Mouse (Mus musculus): ENCODE measurements around the gene Dag1. TPM values are rescaled to one million over a fixed set of nuclear protein-coding genes. Genes with fewer than 3 reads are reported as not detected.
A peak's percentile ranks its signal among the peaks of the same experiment; 100 is the strongest.
"Not testable (repeated sequence)": the region's sequence is repeated elsewhere in the genome, so short reads cannot be mapped to it uniquely, and the experiment has no call there.

Gene Dag1
- polyA plus RNA-seq, 1 experiment, result 0.75 TPM

GRCm38 (mm10) chr9:108296453-108297355 lies 32.9 kb upstream of the Dag1 start, which contains the start of gene Amt:
TSS of gene Amt (plus strand) at chr9:108296853.
- Histone ChIP-seq H3K4me1 (ENCODE audit: control insufficient read depth) (peaks cover 7% of the 10 kb centered on the region), H3K27me3 (ENCODE audit: control insufficient read depth) (peaks cover 2% of the 10 kb centered on the region), H3K4me3 (replicated peaks) (peak within 1 kb of the TSS; percentile 33), H3K36me3 (ENCODE audit: control insufficient read depth) (peaks cover 12% of the 10 kb centered on the region), H3K9me3 (ENCODE audit: control insufficient read depth, low read length) (no peaks in the 10 kb centered on the region)
- TF ChIP-seq TAL1 (IDR thresholded peaks at IDR 0.05; ENCODE audit: low read length) (no peak), GATA1 (IDR thresholded peaks at IDR 0.05; ENCODE audit: low read length) (no peak)

GRCm38 (mm10) chr9:108290773-108291172 lies 27.0 kb upstream of the Dag1 start:
- Histone ChIP-seq H3K36me3 (ENCODE audit: control insufficient read depth) (no peaks in the 10 kb centered on the region; the same call in 1 of the 2 replicates), H3K4me1 (ENCODE audit: control insufficient read depth) (peaks cover 27% of the 10 kb centered on the region), H3K27me3 (ENCODE audit: control insufficient read depth) (no peaks in the 10 kb centered on the region; the same call in 1 of the 2 replicates), H3K4me3 (replicated peaks) (peak overlapping the region; percentile 69), H3K9me3 (ENCODE audit: control insufficient read depth, low read length) (no peaks in the 10 kb centered on the region)
- TF ChIP-seq TAL1 (IDR thresholded peaks at IDR 0.05; ENCODE audit: low read length) (no peak), GATA1 (IDR thresholded peaks at IDR 0.05; ENCODE audit: low read length) (no peak)

GRCm38 (mm10) chr9:108290016-108290750 lies 26.4 kb upstream of the Dag1 start, which contains the start of gene Nicn1:
TSS of gene Nicn1 (plus strand) at chr9:108290429.
- no peak for TF ChIP-seq TAL1 (IDR thresholded peaks at IDR 0.05; ENCODE audit: low read length)
- TF ChIP-seq GATA1 (IDR thresholded peaks at IDR 0.05; ENCODE audit: low read length), result peak; percentile 67
- Histone ChIP-seq H3K27me3 (ENCODE audit: control insufficient read depth) (no peaks in the 10 kb centered on the region; the same call in 1 of the 2 replicates), H3K4me1 (ENCODE audit: control insufficient read depth) (peaks cover 27% of the 10 kb centered on the region), H3K9me3 (ENCODE audit: control insufficient read depth, low read length) (no peaks in the 10 kb centered on the region), H3K4me3 (replicated peaks) (peak within 1 kb of the TSS; percentile 69), H3K36me3 (ENCODE audit: control insufficient read depth) (no peaks in the 10 kb centered on the region; the same call in 1 of the 2 replicates)

- Histone ChIP-seq H3K4me1 (ENCODE audit: control insufficient read depth) (peaks cover 33% of the 10 kb centered on the region), H3K36me3 (ENCODE audit: control insufficient read depth) (no peaks in the 10 kb centered on the region), H3K9me3 (ENCODE audit: control insufficient read depth, low read length) (no peaks in the 10 kb centered on the region), H3K4me3 (replicated peaks) (peak overlapping the region; percentile 69), H3K27me3 (ENCODE audit: control insufficient read depth) (no peaks in the 10 kb centered on the region; the same call in 1 of the 2 replicates)
- no peak for TF ChIP-seq TAL1 (IDR thresholded peaks at IDR 0.05; ENCODE audit: low read length)
Measured at GRCm38 (mm10) chr9:108289347-108289746, 25.6 kb upstream of the Dag1 start.

GRCm38 (mm10) chr9:108287526-108288238 lies 23.9 kb upstream of the Dag1 start:
- peaks cover 36% of the 10 kb centered on the region for H3K4me1 ChIP-seq (ENCODE audit: control insufficient read depth)
- not testable (repeated sequence) for H3K36me3 ChIP-seq (ENCODE audit: control insufficient read depth); H3K4me3 ChIP-seq (replicated peaks); H3K27me3 ChIP-seq (ENCODE audit: control insufficient read depth); H3K9me3 ChIP-seq (ENCODE audit: control insufficient read depth, low read length)

- H3K4me3 ChIP-seq (replicated peaks), result no peak overlapping the region
Measured at GRCm38 (mm10) chr9:108284410-108284809, 20.7 kb upstream of the Dag1 start.

GRCm38 (mm10) chr9:108280071-108280828 lies 16.5 kb upstream of the Dag1 start:
- Histone ChIP-seq H3K9me3 (ENCODE audit: control insufficient read depth, low read length) (no peaks in the 10 kb centered on the region), H3K4me1 (ENCODE audit: control insufficient read depth) (peaks cover 9% of the 10 kb centered on the region), H3K4me3 (replicated peaks) (no peak overlapping the region), H3K36me3 (ENCODE audit: control insufficient read depth) (no peaks in the 10 kb centered on the region), H3K27me3 (ENCODE audit: control insufficient read depth) (peaks cover 5% of the 10 kb centered on the region)
- no peak for TF ChIP-seq TAL1 (IDR thresholded peaks at IDR 0.05; ENCODE audit: low read length)
- TF ChIP-seq GATA1 (IDR thresholded peaks at IDR 0.05; ENCODE audit: low read length), result no peak

More at GRCm38 (mm10) chr9:108284410-108284809, 20.7 kb upstream of the Dag1 start:
- no peaks in the 10 kb centered on the region for H3K9me3 ChIP-seq (ENCODE audit: control insufficient read depth, low read length)
- peaks cover 20% of the 10 kb centered on the region for H3K4me1 ChIP-seq (ENCODE audit: control insufficient read depth)
- no peaks in the 10 kb centered on the region for H3K27me3 ChIP-seq (ENCODE audit: control insufficient read depth)
- TF ChIP-seq GATA1 (IDR thresholded peaks at IDR 0.05; ENCODE audit: low read length), result no peak
- no peak for TF ChIP-seq TAL1 (IDR thresholded peaks at IDR 0.05; ENCODE audit: low read length)
- no peaks in the 10 kb centered on the region for H3K36me3 ChIP-seq (ENCODE audit: control insufficient read depth)

DNA sequence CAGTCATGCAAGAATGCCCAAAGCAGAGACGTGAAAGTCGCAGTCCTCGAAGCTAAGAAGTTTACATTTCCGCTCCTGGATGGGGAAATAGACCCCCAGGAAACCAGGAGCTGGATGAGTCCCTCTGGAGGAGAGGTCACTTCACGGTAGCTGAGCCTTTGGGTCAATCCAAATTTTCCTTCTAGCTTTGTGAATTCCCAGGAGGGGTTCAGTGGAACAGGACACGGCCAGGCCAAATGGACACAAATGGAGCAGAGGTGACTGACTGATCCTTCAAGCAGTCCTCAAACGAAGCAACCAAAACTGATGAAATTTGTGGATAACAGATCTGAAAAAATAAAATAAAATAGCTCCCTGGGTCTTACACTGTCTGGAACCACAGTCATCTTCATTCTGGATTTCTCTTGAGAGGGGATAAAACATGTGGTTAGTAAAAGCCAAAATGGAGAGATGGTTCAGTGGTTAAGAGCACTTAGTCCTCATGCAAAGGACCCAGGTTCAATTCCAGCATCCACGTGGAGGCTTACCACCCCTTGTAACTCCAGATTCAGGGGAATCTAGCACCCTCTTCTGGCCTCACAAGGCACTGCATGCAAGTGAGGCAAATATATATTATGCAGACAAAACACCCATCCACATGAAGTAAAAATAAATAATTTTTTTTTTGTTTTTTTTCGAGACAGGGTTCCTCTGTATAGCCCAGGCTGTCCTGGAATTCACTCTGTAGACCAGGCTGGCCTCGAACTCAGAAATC lies 15.1 kb upstream of the Dag1 start:
- Histone ChIP-seq H3K36me3 (ENCODE audit: control insufficient read depth) (no peaks in the 10 kb centered on the region), H3K4me3 (replicated peaks) (no peak overlapping the region), H3K4me1 (ENCODE audit: control insufficient read depth) (no peaks in the 10 kb centered on the region), H3K27me3 (ENCODE audit: control insufficient read depth) (peaks cover 14% of the 10 kb centered on the region), H3K9me3 (ENCODE audit: control insufficient read depth, low read length) (no peaks in the 10 kb centered on the region)
- no peak for TF ChIP-seq TAL1 (IDR thresholded peaks at IDR 0.05; ENCODE audit: low read length)
- TF ChIP-seq GATA1 (IDR thresholded peaks at IDR 0.05; ENCODE audit: low read length), result no peak
